Mouse (Mus musculus) ES-E14 (cell line): ENCODE measurements around the gene Slc28a1. TPM values are rescaled to one million over a fixed set of nuclear protein-coding genes. Genes with fewer than 3 reads are reported as not detected.

Experiments used
- DNase-seq: peaks from one replicate; pipeline ENCODE4 v3.0.0-alpha.2; 2013; ENCODE audit warnings: low read depth, low spot score
- H3K27ac ChIP-seq: 2 replicates; pipeline ENCODE4 v1.5.1; 2012; ENCODE audit warnings: low read depth, mild to moderate bottlenecking, low read length, moderate library complexity, mixed read lengths; ENCODE audit not compliant: poor library complexity, insufficient read depth, severe bottlenecking
- H3K36me3 ChIP-seq: 2 replicates; pipeline ENCODE4 v1.6.1; 2012; ENCODE audit warnings: mild to moderate bottlenecking, low read length, moderate library complexity, mixed read lengths; ENCODE audit not compliant: control insufficient read depth, poor library complexity, insufficient read depth, severe bottlenecking
- H3K4me1 ChIP-seq, 2 experiments: fragments of 150-350 bp in 1 of 2; sonication (generic) in 1 of 2; 2 replicates each; pipeline ENCODE4 v1.6.1; 2012; ENCODE audit warnings: low read length in 2 of 2, mild to moderate bottlenecking in 1 of 2, mixed read lengths in 1 of 2; ENCODE audit not compliant: control insufficient read depth in 2 of 2, insufficient read depth in 2 of 2, poor library complexity in 1 of 2
- H3K4me3 ChIP-seq, 2 experiments: fragments of 150-350 bp in 1 of 2; sonication (generic) in 1 of 2; 2 replicates each; pipeline ENCODE4 v1.5.1; 2012; ENCODE audit warnings: low read length in 2 of 2, low read depth in 1 of 2, mild to moderate bottlenecking in 1 of 2, mixed read lengths in 1 of 2; ENCODE audit not compliant: insufficient read depth in 1 of 2, poor library complexity in 1 of 2, severe bottlenecking in 1 of 2
- H3K9ac ChIP-seq: 2 replicates; pipeline ENCODE4 v1.6.1; 2012; ENCODE audit warnings: low read depth, mild to moderate bottlenecking, low read length, mixed read lengths; ENCODE audit not compliant: poor library complexity, insufficient read depth, severe bottlenecking
- H3K9me3 ChIP-seq: fragments of 150-350 bp; sonication (generic); 2 replicates; pipeline ENCODE4 v1.6.1; 2012; ENCODE audit warnings: low read depth, mild to moderate bottlenecking, low read length; ENCODE audit not compliant: control insufficient read depth, insufficient read depth
- CHD2 ChIP-seq: IDR thresholded peaks from 2 replicates; pipeline ENCODE4 v1.6.1; 2014; ENCODE audit warnings: mild to moderate bottlenecking, low read depth, low read length, inconsistent platforms
- HCFC1 ChIP-seq: IDR thresholded peaks from 2 replicates; pipeline ENCODE4 v1.6.1; 2012; ENCODE audit warnings: low read length, inconsistent platforms, borderline replicate concordance; ENCODE audit not compliant: insufficient read depth
- MAFK ChIP-seq: IDR thresholded peaks from 2 replicates; pipeline ENCODE4 v1.6.1; 2014; ENCODE audit warnings: mild to moderate bottlenecking, low read depth, low read length, inconsistent platforms; ENCODE audit not compliant: insufficient read depth
- ZC3H11A ChIP-seq: IDR thresholded peaks from 2 replicates; pipeline ENCODE4 v1.6.1; 2012; ENCODE audit warnings: low read depth, mild to moderate bottlenecking, inconsistent platforms, low read length, borderline replicate concordance
- ZNF384 ChIP-seq: IDR thresholded peaks from 2 replicates; pipeline ENCODE4 v1.6.1; 2012; ENCODE audit warnings: low read depth, low read length, inconsistent platforms
- in situ Hi-C, 2 experiments: fragments of 600-800 bp; cut with MboI; formaldehyde crosslinking; loops; one replicate each; pipeline ENCODE4 v1.15.1; 2025; ENCODE audit warnings: low sequenced_read_pairs in 2 of 2, inconsistent platforms in 1 of 2; ENCODE audit not compliant: unreplicated experiment in 2 of 2
- total RNA-seq: library from RNA; depleted of rRNA; stranded (reverse); fragments of 300-350 nt; gene quantifications from 2 replicates; pipeline ENCODE4 v1.2.3, GENCODE M21; 2012

The Slc28a1 gene
- total RNA-seq, 1 experiment, result 44.8 TPM

GRCm38 (mm10) chr7:81133416-81133815 is 18.8 kb downstream of the Slc28a1 start:
- Histone ChIP-seq H3K9ac (no peak overlapping the region), H3K9me3 (no peaks in the 10 kb centered on the region), H3K4me3 (no peak overlapping the region), H3K4me1 (peaks cover 2 to 6% of the 10 kb centered on the region in 2 experiments; a peak in 1 of 4 replicates), H3K36me3 (no peaks in the 10 kb centered on the region), H3K27ac (no peak overlapping the region)
- no peak for DNase-seq
- in situ Hi-C loops, result no loop called here
- TF ChIP-seq CHD2, result no peak
- TF ChIP-seq ZNF384, result no peak
- TF ChIP-seq MAFK, result no peak
- TF ChIP-seq ZC3H11A, result no peak
- TF ChIP-seq HCFC1, result no peak

- H3K9ac ChIP-seq, result no peak overlapping the region
- DNase-seq, result no peak
- H3K9me3 ChIP-seq, result no peaks in the 10 kb centered on the region
- TF ChIP-seq MAFK, result no peak
- no peak for TF ChIP-seq ZNF384
- no peak for TF ChIP-seq ZC3H11A
- TF ChIP-seq HCFC1, result no peak
- no peak for TF ChIP-seq CHD2
- H3K4me1 ChIP-seq, result peaks cover 2 to 6% of the 10 kb centered on the region in 2 experiments; a peak in 1 of 4 replicates
- H3K4me3 ChIP-seq, result no peak overlapping the region
- H3K36me3 ChIP-seq, result no peaks in the 10 kb centered on the region
- no peak overlapping the region for H3K27ac ChIP-seq
- in situ Hi-C loops, result no loop called here
Observed at GRCm38 (mm10) chr7:81133941-81134340, 19.3 kb downstream of the Slc28a1 start.

- H3K36me3 ChIP-seq, result no peaks in the 10 kb centered on the region
- H3K4me1 ChIP-seq, result peaks cover 2 to 6% of the 10 kb centered on the region in 2 experiments; a peak in 1 of 4 replicates
- no peak overlapping the region for H3K9ac ChIP-seq
- H3K4me3 ChIP-seq, result no peak overlapping the region
- no peak overlapping the region for H3K27ac ChIP-seq
- DNase-seq, result no peak
- no peaks in the 10 kb centered on the region for H3K9me3 ChIP-seq
- in situ Hi-C loops, result no loop called here
- no peak for TF ChIP-seq MAFK
- no peak for TF ChIP-seq ZC3H11A
- TF ChIP-seq ZNF384, result no peak
- TF ChIP-seq HCFC1, result no peak
- TF ChIP-seq CHD2, result no peak
Observed at GRCm38 (mm10) chr7:81134614-81135067, 20.0 kb downstream of the Slc28a1 start.

GRCm38 (mm10) chr7:81137292-81137691 is 22.7 kb downstream of the Slc28a1 start:
- Histone ChIP-seq H3K4me1 (peaks cover 10 to 12% of the 10 kb centered on the region in 2 experiments), H3K9me3 (no peaks in the 10 kb centered on the region), H3K36me3 (no peaks in the 10 kb centered on the region), H3K9ac (peak overlapping the region; percentile 62; the same call in 1 of the 2 replicates), H3K27ac (peak overlapping the region; percentile 50; the same call in 1 of the 2 replicates), H3K4me3 (peak overlapping the region; percentile 26 to 56; a peak in 3 of 4 replicates)
- no peak for DNase-seq
- in situ Hi-C loops, result no loop called here
- TF ChIP-seq CHD2 (no peak), ZNF384 (no peak), MAFK (peak; percentile 90)

- H3K9me3 ChIP-seq, result no peaks in the 10 kb centered on the region
- DNase-seq, result no peak
- H3K4me1 ChIP-seq, result peaks cover 10 to 12% of the 10 kb centered on the region in 2 experiments
- no peak overlapping the region for H3K4me3 ChIP-seq
- in situ Hi-C loops, result no loop called here
- H3K27ac ChIP-seq, result no peak overlapping the region
- no peak overlapping the region for H3K9ac ChIP-seq
- TF ChIP-seq ZNF384, result no peak
- no peak for TF ChIP-seq CHD2
- TF ChIP-seq HCFC1, result no peak
- no peak for TF ChIP-seq MAFK
- TF ChIP-seq ZC3H11A, result no peak
- H3K36me3 ChIP-seq, result no peaks in the 10 kb centered on the region; the same call in 1 of the 2 replicates
Observed at GRCm38 (mm10) chr7:81139100-81139499, 24.5 kb downstream of the Slc28a1 start.
